Mouse (Mus musculus) neutrophil, adult 65 days (primary cell): Measurements from ENCODE around the gene S100z. TPM values are rescaled to one million over a fixed set of nuclear protein-coding genes. Genes with fewer than 3 reads are reported as not detected.

Source experiments
- total RNA-seq: library from RNA; stranded (reverse); gene quantifications from 2 replicates; pipeline ENCODE4 v1.2.4, GENCODE M21; 2023

Gene S100z
- total RNA-seq = not detected in 2 replicates

GRCm38 (mm10) chr13:95478671-95479413 lies at the start of gene S100z:
TSS of gene S100z (minus strand) at chr13:95478721.

GRCm38 (mm10) chr13:95524674-95525491 lies 46.4 kb upstream of the S100z start, which contains the start of gene F2rl1:
TSS of gene F2rl1 (minus strand) at chr13:95525227.

GRCm38 (mm10) chr13:95444824-95445223 lies 33.7 kb downstream of the S100z start, which contains the start of gene Crhbp:
TSS of gene Crhbp (minus strand) at chr13:95444924.

Other genes with a start within 250 kb of the S100z start
- 0.44 and 0.48 TPM in 2 replicates for gene Pde8b, start 228.4 kb downstream of the S100z start, total RNA-seq
- 7.9 and 10.0 TPM in 2 replicates for gene Zbed3, start 155.1 kb downstream of the S100z start, total RNA-seq
- gene Aggf1, start 103.4 kb downstream of the S100z start, total RNA-seq = 37.4 and 49.8 TPM in 2 replicates
- gene Crhbp, start 33.8 kb downstream of the S100z start, total RNA-seq = not detected in 2 replicates
- not detected in 2 replicates for gene F2rl1, start 46.5 kb upstream of the S100z start, total RNA-seq
- 0.75 and 1.9 TPM in 2 replicates for gene F2r, start 139.8 kb upstream of the S100z start, total RNA-seq
- gene F2rl2, start 218.1 kb upstream of the S100z start, total RNA-seq = 0.98 and 1.7 TPM in 2 replicates